Mouse (Mus musculus): ENCODE measurements at regions not wholly inside any gene's neighbourhood (a gene's known extent, or its start where the extent isn't known, plus 50 kb on each side); places are given as distances from the start of the nearest gene placed in this dataset.

GRCm38 (mm10) chr4:87501791-87502190 is 271.5 kb upstream of the Slc24a2 start:
- no peak overlapping the region for H3K9ac ChIP-seq (ENCODE audit: insufficient read depth, low read depth)
- no peaks in the 10 kb centered on the region for H3K9me3 ChIP-seq (replicated peaks; ENCODE audit: low read length)
- TF ChIP-seq CTCF (conservative IDR thresholded peaks at IDR 0.05 in 1 of 2, IDR thresholded peaks at IDR 0.05 in 1 of 2; ENCODE audit: low read depth in 2 of 2, low read length in 2 of 2), result no peak
- no peak for TF ChIP-seq ZC3H11A (IDR thresholded peaks at IDR 0.05; ENCODE audit: low read depth, low read length)
- no peak for TF ChIP-seq ZNF384 (IDR thresholded peaks at IDR 0.05; ENCODE audit: low read depth, low read length)
- TF ChIP-seq ZKSCAN1 (IDR thresholded peaks at IDR 0.05; ENCODE audit: borderline replicate concordance, low read depth, low read length), result no peak
- TF ChIP-seq PAX5 (IDR thresholded peaks at IDR 0.05; ENCODE audit: low read length), result no peak
- TF ChIP-seq EP300 (IDR thresholded peaks at IDR 0.05; ENCODE audit: low read length), result no peak
- no peak for TF ChIP-seq E2F4 (IDR thresholded peaks at IDR 0.05; ENCODE audit: insufficient replicate concordance, low read depth, low read length)
- H3K4me3 ChIP-seq (replicated peaks in 1 of 3; ENCODE audit: low read depth in 2 of 3, low read length in 2 of 3, poor library complexity in 1 of 3), result no peak overlapping the region
- in situ Hi-C loops (cut with MboI; ENCODE audit: low pct_ligation_motif_present, low pct_unique_long_range_greater_than_20kb, low sequenced_read_pairs) (no loop called here), dilution Hi-C loops (cut with MboI; ENCODE audit: extremely low pct_ligation_motif_present, extremely low pct_unique_long_range_greater_than_20kb, low sequenced_read_pairs) (no loop called here)
- H3K36me3 ChIP-seq (replicated peaks in 1 of 2; ENCODE audit: control insufficient read depth in 1 of 2, insufficient read depth in 1 of 2, low read length in 1 of 2), result no peaks in the 10 kb centered on the region
- no peaks in the 10 kb centered on the region for H3K79me2 ChIP-seq (replicated peaks; ENCODE audit: control insufficient read depth, extremely low read depth, insufficient read depth, poor library complexity, severe bottlenecking)
- no peak overlapping the region for H3K4me2 ChIP-seq (ENCODE audit: insufficient read depth, low read depth, poor library complexity, severe bottlenecking)
- no peak overlapping the region for H3K27ac ChIP-seq (ENCODE audit: insufficient read depth, low read depth)
- no peaks in the 10 kb centered on the region for H3K4me1 ChIP-seq (ENCODE audit: control insufficient read depth in 1 of 2, insufficient read depth in 2 of 2)
- H3K27me3 ChIP-seq (replicated peaks), result no peaks in the 10 kb centered on the region
- DNase-seq (ENCODE audit: extremely low read depth), result no peak

DNA sequence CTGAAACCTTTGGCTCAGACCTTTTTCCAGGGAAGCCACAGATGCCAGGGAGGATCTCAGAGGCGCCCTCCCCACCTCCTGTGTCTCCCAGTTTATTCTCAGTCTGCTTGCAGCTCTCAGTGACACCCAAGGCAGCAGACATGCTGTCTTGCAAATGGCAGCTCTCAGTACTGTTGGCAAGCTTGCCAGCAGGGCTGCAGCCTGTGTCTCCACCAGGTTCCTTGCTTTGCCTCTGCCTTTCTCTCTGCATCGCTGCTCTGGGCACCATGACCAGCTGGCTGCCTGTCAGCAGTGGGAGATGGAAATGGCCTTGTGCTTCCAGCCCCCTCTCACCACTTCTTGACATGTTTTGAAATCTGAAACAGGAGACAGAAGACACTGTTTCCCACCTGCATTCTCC is 270.2 kb upstream of the Slc24a2 start:
- no peaks in the 10 kb centered on the region for H3K36me3 ChIP-seq (replicated peaks in 1 of 2; ENCODE audit: control insufficient read depth in 1 of 2, insufficient read depth in 1 of 2, low read length in 1 of 2)
- no peaks in the 10 kb centered on the region for H3K27me3 ChIP-seq (replicated peaks)
- in situ Hi-C loops (cut with MboI; ENCODE audit: low pct_ligation_motif_present, low pct_unique_long_range_greater_than_20kb, low sequenced_read_pairs) (no loop called here), dilution Hi-C loops (cut with MboI; ENCODE audit: extremely low pct_ligation_motif_present, extremely low pct_unique_long_range_greater_than_20kb, low sequenced_read_pairs) (no loop called here)
- no peaks in the 10 kb centered on the region for H3K9me3 ChIP-seq (replicated peaks; ENCODE audit: low read length)
- no peaks in the 10 kb centered on the region for H3K4me1 ChIP-seq (ENCODE audit: control insufficient read depth in 1 of 2, insufficient read depth in 2 of 2)
- H3K4me2 ChIP-seq (ENCODE audit: insufficient read depth, low read depth, poor library complexity, severe bottlenecking), result no peak overlapping the region
- no peak overlapping the region for H3K27ac ChIP-seq (ENCODE audit: insufficient read depth, low read depth)
- no peak overlapping the region for H3K9ac ChIP-seq (ENCODE audit: insufficient read depth, low read depth)
- TF ChIP-seq ZKSCAN1 (IDR thresholded peaks at IDR 0.05; ENCODE audit: borderline replicate concordance, low read depth, low read length) (no peak), NELFE (IDR thresholded peaks at IDR 0.05; ENCODE audit: low read depth, low read length) (no peak)
- no peak overlapping the region for H3K4me3 ChIP-seq (replicated peaks in 1 of 3; ENCODE audit: low read depth in 2 of 3, low read length in 2 of 3, poor library complexity in 1 of 3)
- no peaks in the 10 kb centered on the region for H3K79me2 ChIP-seq (replicated peaks; ENCODE audit: control insufficient read depth, extremely low read depth, insufficient read depth, poor library complexity, severe bottlenecking)
- no peak for DNase-seq (ENCODE audit: extremely low read depth)

DNA sequence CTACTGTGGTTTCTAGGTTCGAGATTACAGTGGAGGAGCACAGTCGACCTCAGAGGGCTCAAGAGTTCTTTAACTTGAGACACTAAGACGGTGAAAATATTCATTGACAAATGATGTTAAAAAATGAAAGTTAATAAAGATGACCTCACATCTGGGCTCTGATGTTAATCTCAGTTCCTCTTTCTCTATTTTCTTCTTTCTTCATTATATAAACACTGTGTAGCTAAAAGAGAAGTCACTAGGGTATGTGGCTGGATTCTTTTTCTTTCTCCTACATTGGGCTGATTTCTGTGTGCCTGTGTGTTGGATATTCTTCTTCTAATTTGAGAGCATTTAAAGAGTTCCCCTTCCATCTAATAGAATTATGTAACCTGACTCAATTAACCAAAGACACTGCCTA is 257.5 kb upstream of the Slc24a2 start:
- Histone ChIP-seq H3K79me2 (replicated peaks; ENCODE audit: control insufficient read depth, extremely low read depth, insufficient read depth, poor library complexity, severe bottlenecking) (no peaks in the 10 kb centered on the region), H3K4me3 (replicated peaks in 1 of 3; ENCODE audit: low read depth in 2 of 3, low read length in 2 of 3, poor library complexity in 1 of 3) (no peak overlapping the region), H3K9ac (ENCODE audit: insufficient read depth, low read depth) (no peak overlapping the region), H3K4me2 (ENCODE audit: insufficient read depth, low read depth, poor library complexity, severe bottlenecking) (peak overlapping the region; percentile 29; the same call in 1 of the 2 replicates), H3K36me3 (replicated peaks in 1 of 2; ENCODE audit: control insufficient read depth in 1 of 2, insufficient read depth in 1 of 2, low read length in 1 of 2) (no peaks in the 10 kb centered on the region), H3K4me1 (ENCODE audit: control insufficient read depth in 1 of 2, insufficient read depth in 2 of 2) (peaks cover 0 to 27% of the 10 kb centered on the region in 2 experiments; a peak in 2 of 4 replicates), H3K27me3 (replicated peaks) (no peaks in the 10 kb centered on the region), H3K27ac (ENCODE audit: insufficient read depth, low read depth) (no peak overlapping the region), H3K9me3 (replicated peaks; ENCODE audit: low read length) (no peaks in the 10 kb centered on the region)
- in situ Hi-C loops (cut with MboI; ENCODE audit: low pct_ligation_motif_present, low pct_unique_long_range_greater_than_20kb, low sequenced_read_pairs), result no loop called here
- DNase-seq (ENCODE audit: extremely low read depth), result peak; percentile 7
- TF ChIP-seq JUN (IDR thresholded peaks at IDR 0.05; ENCODE audit: insufficient read depth, low read depth, low read length) (peak; percentile 67), EP300 (IDR thresholded peaks at IDR 0.05; ENCODE audit: low read length) (peak; percentile 59; the same call in 1 of the 2 replicates), E2F4 (IDR thresholded peaks at IDR 0.05; ENCODE audit: insufficient replicate concordance, low read depth, low read length) (no peak), TBP (conservative IDR thresholded peaks at IDR 0.05; ENCODE audit: low read depth, low read length) (no peak), IRF4 (IDR thresholded peaks at IDR 0.05; ENCODE audit: low read depth, low read length) (peak; percentile 53)
- dilution Hi-C loops (cut with MboI; ENCODE audit: extremely low pct_ligation_motif_present, extremely low pct_unique_long_range_greater_than_20kb, low sequenced_read_pairs), result no loop called here
